Mouse (Mus musculus) heart, embryonic 11.5 days (tissue): ENCODE results near the gene P2rx7. TPM values are rescaled to one million over a fixed set of nuclear protein-coding genes. Genes with fewer than 3 reads are reported as not detected.

Experiments used
- ATAC-seq: fragments of 200-750 bp; cut with Nextera tagmentation; replicated peaks from 2 replicates; pipeline ENCODE4 v1.8.0; 2017; ENCODE audit warnings: moderate library complexity; ENCODE audit not compliant: insufficient number of reproducible peaks, low FRiP score, low TSS enrichment
- H3K27ac ChIP-seq: fragments of 300-500 bp; sonication (generic); 2 replicates; pipeline ENCODE4 v1.5.1; 2014; ENCODE audit warnings: mild to moderate bottlenecking, low read depth, low read length
- H3K27me3 ChIP-seq: fragments of 300-500 bp; sonication (generic); 2 replicates; pipeline ENCODE4 v1.6.1; 2014; ENCODE audit warnings: mild to moderate bottlenecking, low read length, mixed read lengths; ENCODE audit not compliant: control insufficient read depth, insufficient read depth
- H3K36me3 ChIP-seq: fragments of 300-500 bp; sonication (generic); 2 replicates; pipeline ENCODE4 v1.6.1; 2014; ENCODE audit warnings: mild to moderate bottlenecking, low read length, moderate library complexity, mixed read lengths; ENCODE audit not compliant: control insufficient read depth, insufficient read depth
- H3K4me1 ChIP-seq: fragments of 300-500 bp; sonication (generic); 2 replicates; pipeline ENCODE4 v1.6.1; 2014; ENCODE audit warnings: low read length; ENCODE audit not compliant: control insufficient read depth, insufficient read depth
- H3K4me2 ChIP-seq: fragments of 300-500 bp; sonication (generic); 2 replicates; pipeline ENCODE4 v1.6.1; 2014; ENCODE audit warnings: mild to moderate bottlenecking, moderate library complexity
- H3K4me3 ChIP-seq: fragments of 300-500 bp; sonication (generic); 2 replicates; pipeline ENCODE4 v1.5.1; 2014; ENCODE audit warnings: low read depth, low read length
- H3K9ac ChIP-seq: fragments of 300-500 bp; sonication (generic); 2 replicates; pipeline ENCODE4 v1.6.1; 2014; ENCODE audit warnings: mild to moderate bottlenecking, low read depth, low read length, moderate library complexity
- H3K9me3 ChIP-seq: fragments of 300-500 bp; sonication (generic); replicated peaks from 2 replicates; pipeline ENCODE4 v1.6.1; 2016; ENCODE audit warnings: low read length; ENCODE audit not compliant: control insufficient read depth
- WGBS: fragments of 180-500 bp; shearing (Covaris S2); extraction: QIAGEN DNeasy Blood & Tissue Kit; methylation state at CpG from one replicate; pipeline ENCODE4 v1.1.7; 2014; ENCODE audit not compliant: insufficient replicate concordance; 5-methylcytosine and 5-hydroxymethylcytosine counted together
- polyA plus RNA-seq: library from polyadenylated mRNA; unstranded; fragments of >200 nt; fragmentation: Nextera tagmentation; extraction: Ambion mirVana; gene quantifications from 2 replicates; pipeline ENCODE4 v1.2.1, GENCODE M21; 2014

Gene P2rx7
- polyA plus RNA-seq, 1 experiment from 2014 or later, result 0.36 TPM

- no peak overlapping the region for H3K4me2 ChIP-seq
- H3K4me3 ChIP-seq, result no peak overlapping the region
- no peaks in the 10 kb centered on the region for H3K27me3 ChIP-seq
- no peaks in the 10 kb centered on the region; the same call in 1 of the 2 replicates for H3K4me1 ChIP-seq
- WGBS, result 85% methylated on average over 7 of the region's 7 CpGs
- no peak overlapping the region for H3K27ac ChIP-seq
- no peaks in the 10 kb centered on the region for H3K9me3 ChIP-seq
- no peaks in the 10 kb centered on the region for H3K36me3 ChIP-seq
- H3K9ac ChIP-seq, result no peak overlapping the region
- ATAC-seq, result no peak
Measured at GRCm38 (mm10) chr5:122689153-122689552, 45.4 kb downstream of the P2rx7 start.

GRCm38 (mm10) chr5:122690486-122690885, 46.8 kb downstream of the P2rx7 start:
- 57% methylated on average over 6 of the region's 6 CpGs for WGBS
- H3K9me3 ChIP-seq, result no peaks in the 10 kb centered on the region
- H3K4me1 ChIP-seq, result no peaks in the 10 kb centered on the region; the same call in 1 of the 2 replicates
- no peak for ATAC-seq
- no peaks in the 10 kb centered on the region for H3K27me3 ChIP-seq
- H3K4me3 ChIP-seq, result no peak overlapping the region
- H3K27ac ChIP-seq, result no peak overlapping the region
- no peak overlapping the region for H3K4me2 ChIP-seq
- H3K36me3 ChIP-seq, result no peaks in the 10 kb centered on the region
- H3K9ac ChIP-seq, result no peak overlapping the region

GRCm38 (mm10) chr5:122693431-122694207, 49.9 kb downstream of the P2rx7 start:
- 58% methylated on average over 13 of the region's 13 CpGs for WGBS
- no peak overlapping the region for H3K9ac ChIP-seq
- no peaks in the 10 kb centered on the region; the same call in 1 of the 2 replicates for H3K4me1 ChIP-seq
- H3K27me3 ChIP-seq, result no peaks in the 10 kb centered on the region
- no peak overlapping the region for H3K4me3 ChIP-seq
- H3K4me2 ChIP-seq, result no peak overlapping the region
- ATAC-seq, result no peak
- no peaks in the 10 kb centered on the region for H3K9me3 ChIP-seq
- no peaks in the 10 kb centered on the region for H3K36me3 ChIP-seq
- H3K27ac ChIP-seq, result no peak overlapping the region; the same call in 1 of the 2 replicates

GRCm38 (mm10) chr5:122695516-122695915, 51.8 kb downstream of the P2rx7 start:
- H3K27ac ChIP-seq, result no peak overlapping the region
- no peaks in the 10 kb centered on the region; the same call in 1 of the 2 replicates for H3K4me1 ChIP-seq
- no peaks in the 10 kb centered on the region for H3K27me3 ChIP-seq
- H3K4me3 ChIP-seq, result no peak overlapping the region
- 78% methylated on average over 8 of the region's 8 CpGs for WGBS
- H3K9me3 ChIP-seq, result no peaks in the 10 kb centered on the region
- H3K36me3 ChIP-seq, result no peaks in the 10 kb centered on the region
- H3K4me2 ChIP-seq, result no peak overlapping the region
- ATAC-seq, result no peak
- no peak overlapping the region for H3K9ac ChIP-seq

GRCm38 (mm10) chr5:122698041-122698700, 54.5 kb downstream of the P2rx7 start:
- Histone ChIP-seq H3K4me2 (no peak overlapping the region), H3K4me1 (no peaks in the 10 kb centered on the region), H3K4me3 (no peak overlapping the region), H3K36me3 (no peaks in the 10 kb centered on the region), H3K9ac (no peak overlapping the region), H3K27me3 (no peaks in the 10 kb centered on the region), H3K27ac (no peak overlapping the region), H3K9me3 (no peaks in the 10 kb centered on the region)
- 57% methylated on average over 10 of the region's 10 CpGs for WGBS
- ATAC-seq, result no peak

GRCm38 (mm10) chr5:122698701-122699060, 55.0 kb downstream of the P2rx7 start:
- H3K27ac ChIP-seq, result no peak overlapping the region
- H3K36me3 ChIP-seq, result no peaks in the 10 kb centered on the region
- H3K4me2 ChIP-seq, result no peak overlapping the region
- H3K4me3 ChIP-seq, result no peak overlapping the region
- ATAC-seq, result no peak
- 69% methylated on average over 9 of the region's 9 CpGs for WGBS
- no peaks in the 10 kb centered on the region for H3K27me3 ChIP-seq
- no peak overlapping the region for H3K9ac ChIP-seq
- no peaks in the 10 kb centered on the region for H3K4me1 ChIP-seq
- no peaks in the 10 kb centered on the region for H3K9me3 ChIP-seq

GRCm38 (mm10) chr5:122700109-122700836, 56.6 kb downstream of the P2rx7 start:
- no peaks in the 10 kb centered on the region for H3K27me3 ChIP-seq
- no peaks in the 10 kb centered on the region for H3K4me1 ChIP-seq

GRCm38 (mm10) chr5:122700837-122701212, 57.1 kb downstream of the P2rx7 start:
- 36% methylated on average over 5 of the region's 5 CpGs for WGBS
- Histone ChIP-seq H3K27ac (no peak overlapping the region), H3K4me3 (no peak overlapping the region), H3K4me2 (no peak overlapping the region), H3K36me3 (no peaks in the 10 kb centered on the region), H3K27me3 (no peaks in the 10 kb centered on the region), H3K9me3 (no peaks in the 10 kb centered on the region), H3K9ac (no peak overlapping the region), H3K4me1 (no peaks in the 10 kb centered on the region)
- no peak for ATAC-seq

More at GRCm38 (mm10) chr5:122700109-122700836, 56.6 kb downstream of the P2rx7 start:
- ATAC-seq, result no peak
- Histone ChIP-seq H3K36me3 (no peaks in the 10 kb centered on the region), H3K4me3 (no peak overlapping the region), H3K27ac (no peak overlapping the region), H3K9ac (no peak overlapping the region), H3K4me2 (no peak overlapping the region), H3K9me3 (no peaks in the 10 kb centered on the region)
- WGBS, result 67% methylated on average over 12 of the region's 12 CpGs
